Mouse (Mus musculus) A20 (cell line): ENCODE data around the gene Noct.

ENCODE experiments used
- DNase-seq: peaks from one replicate; pipeline ENCODE4 v3.0.0-alpha.2; 2011; ENCODE audit warnings: low read depth, low spot score

The Noct gene

GRCm38 (mm10) chr3:51275956-51276398 lies 51.7 kb downstream of the Noct start:
- DNase-seq = peak; percentile 99

GRCm38 (mm10) chr3:51276421-51277111 lies 52.3 kb downstream of the Noct start:
- DNase-seq = peak; percentile 81

- peak; percentile 90 for DNase-seq
Observed at GRCm38 (mm10) chr3:51277201-51278150, 53.2 kb downstream of the Noct start.

- no peak for DNase-seq
Observed at GRCm38 (mm10) chr3:51278433-51278832, 54.2 kb downstream of the Noct start.

- no peak for DNase-seq
Observed at GRCm38 (mm10) chr3:51281727-51282126, 57.5 kb downstream of the Noct start.

- no peak for DNase-seq
Observed at GRCm38 (mm10) chr3:51284375-51284774, 60.1 kb downstream of the Noct start.

GRCm38 (mm10) chr3:51288880-51289821 lies 64.9 kb downstream of the Noct start:
- peak; percentile 74 for DNase-seq

- DNase-seq = no peak
Observed at GRCm38 (mm10) chr3:51294251-51294650, 70.0 kb downstream of the Noct start.

- DNase-seq = no peak
Observed at GRCm38 (mm10) chr3:51295225-51295624, 71.0 kb downstream of the Noct start.

- no peak for DNase-seq
Observed at GRCm38 (mm10) chr3:51296790-51297189, 72.5 kb downstream of the Noct start.
